Mouse (Mus musculus): ENCODE results near the gene Calhm2.

Calhm2 gene

DNA sequence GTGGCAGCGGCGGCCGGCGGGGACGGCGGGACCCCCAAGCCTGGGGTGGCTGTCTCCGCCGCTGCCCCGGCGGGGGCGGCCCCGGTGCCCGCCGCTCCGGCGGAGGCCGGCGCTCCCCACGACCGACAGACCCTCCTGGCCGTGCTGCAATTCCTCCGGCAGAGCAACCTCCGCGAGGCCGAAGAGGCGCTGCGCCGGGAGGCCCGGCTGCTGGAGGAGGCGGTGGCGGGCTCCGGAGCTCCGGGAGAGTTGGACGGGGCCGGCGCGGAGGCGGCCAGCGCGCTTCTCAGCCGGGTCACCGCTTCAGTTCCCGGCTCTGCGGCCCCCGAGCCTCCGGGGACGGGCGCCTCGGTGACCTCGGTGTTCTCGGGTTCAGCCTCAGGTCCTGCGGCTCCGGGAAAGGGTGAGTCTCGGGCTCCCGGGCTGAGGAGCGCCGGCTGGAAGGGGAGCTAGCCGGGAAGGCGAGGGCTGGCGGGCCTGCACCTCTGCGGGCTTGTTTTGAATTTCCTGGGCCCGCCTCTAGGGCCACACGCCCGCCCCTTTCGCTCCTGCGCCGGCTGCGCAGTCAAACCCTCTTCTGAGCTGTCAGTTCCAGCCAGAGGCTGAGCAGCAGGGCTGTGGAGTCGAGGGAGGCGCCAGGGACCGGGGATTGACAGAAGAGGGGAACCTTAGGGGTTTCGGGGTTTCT, 70.0 kb downstream of the Calhm2 start:
- DNase-seq (ENCODE audit: low read depth), result peak; percentile 87

GRCm38 (mm10) chr19:47067096-47067882, 70.8 kb downstream of the Calhm2 start, which contains the start of gene Taf5:
Gene Taf5 (plus strand): TSS chr19:47067746.
- DNase-seq (ENCODE audit: low read depth), result peak; percentile 99

DNA sequence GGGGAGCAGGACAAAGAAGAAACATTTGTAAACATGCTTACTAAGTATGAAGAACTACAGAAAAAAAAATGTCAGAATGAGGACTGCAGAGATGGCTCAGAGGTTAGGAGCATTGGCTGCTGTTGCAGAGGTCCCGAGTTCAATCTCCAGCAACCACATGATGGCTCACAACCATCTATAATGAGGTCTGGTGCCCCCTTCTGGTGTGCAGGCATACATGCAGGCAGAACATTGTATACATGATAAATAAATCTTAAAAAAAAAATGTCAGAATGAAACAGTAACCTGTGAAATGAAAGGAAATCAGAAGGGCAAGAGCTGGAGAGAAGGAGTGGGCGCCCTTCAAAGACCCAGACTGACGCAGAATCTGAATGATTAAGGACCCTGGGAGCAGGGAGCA, 72.2 kb downstream of the Calhm2 start:
- DNase-seq (ENCODE audit: low read depth), result no peak

DNA sequence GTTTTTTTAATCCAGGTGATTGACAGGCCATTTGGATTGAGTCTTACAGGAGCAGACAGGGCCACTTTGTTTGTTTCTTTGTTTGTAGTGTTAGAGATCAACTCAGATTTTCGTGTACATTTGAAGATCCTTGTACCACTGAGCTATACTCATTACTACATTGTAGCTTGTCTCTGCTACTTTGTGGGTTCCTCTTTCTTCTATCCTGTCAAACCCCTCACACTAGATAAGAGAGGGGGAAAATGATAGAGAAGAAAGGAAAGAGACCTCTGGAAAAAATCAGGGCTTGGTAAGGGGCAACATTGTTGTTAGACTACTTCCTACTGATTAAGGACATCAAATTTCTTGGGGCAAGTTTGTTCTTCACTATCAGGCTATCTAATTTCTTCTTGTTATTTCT, 80.4 kb downstream of the Calhm2 start:
- DNase-seq (ENCODE audit: low read depth), result no peak
